ENCODE assay signal across 8 mouse cellular contexts in the genomic region with DNA sequence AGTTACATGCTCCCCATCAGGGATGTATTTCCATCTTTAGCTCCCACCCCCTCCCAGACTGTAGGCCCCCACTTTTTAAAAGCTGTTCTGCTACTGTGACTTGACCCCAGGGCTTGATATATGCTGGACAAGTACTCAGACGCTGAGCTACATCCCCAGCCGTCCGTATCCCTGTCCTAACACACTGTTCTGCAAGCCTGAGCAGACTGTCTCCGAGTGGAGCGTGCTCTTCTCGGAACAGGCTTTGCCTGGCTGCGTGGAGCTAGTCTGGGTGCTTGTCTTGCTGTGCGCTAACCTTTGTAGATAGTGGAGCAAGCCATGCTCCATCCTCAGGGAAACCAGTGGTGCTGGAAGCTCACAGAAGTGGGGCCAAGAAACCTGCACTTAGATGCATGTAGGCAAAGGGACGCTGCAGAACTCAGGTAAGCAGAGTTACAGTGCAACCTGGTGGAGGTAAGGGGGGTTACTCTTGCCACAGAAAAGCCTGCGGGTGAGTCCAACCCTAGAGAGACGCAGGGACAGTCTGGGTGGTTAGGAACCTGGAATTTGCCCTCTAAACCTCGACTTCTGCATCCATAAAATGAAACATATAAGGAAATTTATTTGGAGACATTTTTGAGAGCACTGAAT.
DNase-seq lines count a peak whose midpoint lies in the region; ATAC-seq lines count a peak whose summit lies in the region.

No protein-coding gene starts in this region.

- no peaks in the 10 kb centered on the region for H3K36me3 ChIP-seq in midbrain, embryonic 10.5 days
- no peaks in the 10 kb centered on the region for H3K36me3 ChIP-seq in midbrain, embryonic 11.5 days (ENCODE audit: control insufficient read depth, insufficient read depth, low read length)
- no peaks in the 10 kb centered on the region for H3K36me3 ChIP-seq in kidney, embryonic 15.5 days
- no peaks in the 10 kb centered on the region for H3K36me3 ChIP-seq in stomach, embryonic 14.5 days (ENCODE audit: control insufficient read depth, insufficient read depth, low read length)

- no peaks in the 10 kb centered on the region; the same call in 1 of the 2 replicates for H3K27me3 ChIP-seq in midbrain, embryonic 10.5 days (ENCODE audit: low read depth, poor library complexity, severe bottlenecking)
- no peaks in the 10 kb centered on the region for H3K27me3 ChIP-seq in midbrain, embryonic 11.5 days (ENCODE audit: control insufficient read depth, insufficient read depth, low read length)
- H3K27me3 ChIP-seq in kidney, embryonic 15.5 days = no peaks in the 10 kb centered on the region
- H3K27me3 ChIP-seq in stomach, embryonic 14.5 days (ENCODE audit: control insufficient read depth, insufficient read depth, low read length) = no peaks in the 10 kb centered on the region

- H3K4me2 ChIP-seq in midbrain, embryonic 11.5 days = no peak overlapping the region
- 0 out of 2 replicates have a peak overlapping the region, but pooled peaks have one; percentile 5 for H3K4me2 ChIP-seq in kidney, embryonic 15.5 days
- H3K4me2 ChIP-seq in stomach, embryonic 14.5 days (replicated peaks; ENCODE audit: low read depth, low read length) = no peak overlapping the region

- no peak overlapping the region for H3K4me3 ChIP-seq in midbrain, embryonic 10.5 days
- H3K4me3 ChIP-seq in midbrain, embryonic 11.5 days (ENCODE audit: low read depth, low read length) = no peak overlapping the region
- H3K4me3 ChIP-seq in kidney, embryonic 15.5 days (replicated peaks) = no peak overlapping the region
- no peak overlapping the region for H3K4me3 ChIP-seq in stomach, embryonic 14.5 days (ENCODE audit: low read depth, low read length)

- 74% methylated on average over 12 of the region's 12 CpGs for WGBS in midbrain, embryonic 10.5 days
- WGBS in midbrain, embryonic 11.5 days = 71% methylated on average over 12 of the region's 12 CpGs
- 51% methylated on average over 12 of the region's 12 CpGs for WGBS in kidney, embryonic 15.5 days
- 56% methylated on average over 12 of the region's 12 CpGs for WGBS in stomach, embryonic 14.5 days

- no peak for DNase-seq in midbrain, embryonic 10.5 days (ENCODE audit: low spot score)
- DNase-seq in midbrain, embryonic 11.5 days (ENCODE audit: low spot score, missing footprints) = no peak
- DNase-seq in cerebellum, adult 9-11 months = peak; percentile 78
- DNase-seq in adrenal gland, adult 8-10 months = no peak
- no peak for DNase-seq in ovary, postnatal 36 days (ENCODE audit: low spot score)
- no peak for DNase-seq in embryo, embryonic 9.5 days (ENCODE audit: extremely low spot score)

- ATAC-seq in midbrain, embryonic 11.5 days (ENCODE audit: low FRiP score) = no peak
- peak; percentile 40; the same call in 1 of the 2 replicates for ATAC-seq in kidney, embryonic 15.5 days (replicated peaks; ENCODE audit: low FRiP score)
- ATAC-seq in stomach, embryonic 14.5 days (ENCODE audit: insufficient number of reproducible peaks, insufficient read depth, low FRiP score, low read depth) = 0 out of 2 replicates have a peak, but pooled peaks have one; percentile 42

- 0 out of 2 replicates have a peak overlapping the region, but pooled peaks have one; percentile 64 for H3K27ac ChIP-seq in midbrain, embryonic 10.5 days (replicated peaks)
- H3K27ac ChIP-seq in midbrain, embryonic 11.5 days (ENCODE audit: low read depth, low read length) = no peak overlapping the region
- peak overlapping the region; percentile 59 for H3K27ac ChIP-seq in kidney, embryonic 15.5 days
- H3K27ac ChIP-seq in stomach, embryonic 14.5 days (ENCODE audit: low read length) = no peak overlapping the region

- H3K4me1 ChIP-seq in midbrain, embryonic 10.5 days = peaks cover 60% of the 10 kb centered on the region
- H3K4me1 ChIP-seq in midbrain, embryonic 11.5 days (ENCODE audit: control insufficient read depth, insufficient read depth, low read length) = peaks cover 12% of the 10 kb centered on the region
- peaks cover 34% of the 10 kb centered on the region for H3K4me1 ChIP-seq in kidney, embryonic 15.5 days
- 0 out of 2 replicates have a peak, but pooled peaks cover 5% of the 10 kb centered on the region for H3K4me1 ChIP-seq in stomach, embryonic 14.5 days (ENCODE audit: control insufficient read depth, insufficient read depth, low read length)

- no peak overlapping the region for H3K9ac ChIP-seq in midbrain, embryonic 11.5 days (ENCODE audit: low read length)
- no peak overlapping the region for H3K9ac ChIP-seq in kidney, embryonic 15.5 days
- no peak overlapping the region for H3K9ac ChIP-seq in stomach, embryonic 14.5 days (replicated peaks; ENCODE audit: low read depth, low read length)

- no peaks in the 10 kb centered on the region; the same call in 1 of the 2 replicates for H3K9me3 ChIP-seq in midbrain, embryonic 10.5 days (replicated peaks)
- no peaks in the 10 kb centered on the region for H3K9me3 ChIP-seq in midbrain, embryonic 11.5 days (ENCODE audit: control insufficient read depth, low read length)
- no peaks in the 10 kb centered on the region for H3K9me3 ChIP-seq in kidney, embryonic 15.5 days (replicated peaks)
- H3K9me3 ChIP-seq in stomach, embryonic 14.5 days (ENCODE audit: control insufficient read depth, low read depth, low read length) = no peaks in the 10 kb centered on the region

Comparison
In these comparisons a context has a peak if more than half of its experiments do, and no peak if none do; other contexts are left out.
1. H3K27ac ChIP-seq: peak in midbrain, embryonic 10.5 days (single experiment) and kidney, embryonic 15.5 days (single experiment); none in midbrain, embryonic 11.5 days (single experiment) and stomach, embryonic 14.5 days (single experiment).